10 mouse cellular contexts compared by ENCODE assay signal in the genomic region with DNA sequence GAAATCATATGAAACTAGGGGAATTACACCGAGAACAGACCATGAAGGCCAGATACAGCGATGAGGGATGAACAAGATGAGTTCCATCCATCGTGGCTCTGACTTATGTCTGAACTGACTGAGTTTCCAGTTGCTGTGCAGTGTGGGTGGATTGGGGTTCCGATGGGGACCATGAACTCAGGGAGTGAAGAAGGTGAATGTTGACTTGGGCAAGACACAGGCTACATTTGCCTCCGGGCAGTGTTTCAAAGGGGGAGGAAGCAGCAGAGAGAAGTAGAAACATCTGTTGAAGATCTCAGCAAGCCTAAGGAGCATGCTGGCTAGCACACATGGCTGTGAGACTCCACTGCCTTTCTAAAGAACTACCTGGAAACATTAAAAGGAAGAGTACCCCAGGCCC.
"Had no signal": no experiment of that assay in that cellular context is flagged by ENCODE, and none has a peak within 500 bp of the region (broad histone marks: within the 10 kb centered on the region; RNA-seq: fewer than 3 reads in every experiment).

No protein-coding gene starts in this region.

- H3K36me3 ChIP-seq: liver, embryonic 12.5 days; lung, embryonic 15.5 days; midbrain, embryonic 12.5 days had no signal

- H3K4me2 ChIP-seq: liver, embryonic 12.5 days; lung, embryonic 15.5 days; midbrain, embryonic 12.5 days had no signal

- DNase-seq: kidney, postnatal 10 days; kidney, postnatal 4 days; lung, postnatal 14 days; right cerebral cortex, postnatal 25 days; thymus, postnatal 36 days had no signal

- H3K4me1 ChIP-seq: liver, embryonic 12.5 days; midbrain, embryonic 12.5 days had no signal

- H3K9me3 ChIP-seq: liver, embryonic 12.5 days; lung, embryonic 15.5 days; midbrain, embryonic 12.5 days had no signal

- H3K27me3 ChIP-seq: liver, embryonic 12.5 days; lung, embryonic 15.5 days; midbrain, embryonic 12.5 days had no signal

- H3K4me3 ChIP-seq: layer of hippocampus, adult 2 months; liver, embryonic 12.5 days; lung, embryonic 15.5 days; midbrain, embryonic 12.5 days had no signal

- H3K27ac ChIP-seq: layer of hippocampus, adult 2 months; liver, embryonic 12.5 days; lung, embryonic 15.5 days; midbrain, embryonic 12.5 days had no signal

- ATAC-seq: liver, embryonic 12.5 days; midbrain, embryonic 16.5 days had no signal

- H3K9ac ChIP-seq: liver, embryonic 12.5 days; lung, embryonic 15.5 days; midbrain, embryonic 12.5 days had no signal
